Mouse (Mus musculus) T-helper 2 cell (primary cell): Measurements from ENCODE around the gene Glis3.

Experiments
- in situ Hi-C: fragments of 300-600 bp; cut with MboI, MseI; formaldehyde crosslinking; loops from one replicate; pipeline ENCODE4 v1.15.1; 2025; ENCODE audit warnings: high pct_unique_total_duplicates

The Glis3 gene

GRCm38 (mm10) chr19:28390920-28391319 is 289.0 kb downstream of the Glis3 start:
- in situ Hi-C loops = no loop called here

- in situ Hi-C loops = no loop called here
Measured at GRCm38 (mm10) chr19:28389146-28389545, 290.7 kb downstream of the Glis3 start.

- in situ Hi-C loops = no loop called here
Measured at GRCm38 (mm10) chr19:28383425-28383824, 296.5 kb downstream of the Glis3 start.

GRCm38 (mm10) chr19:28382168-28382911 is 297.5 kb downstream of the Glis3 start:
- in situ Hi-C loops = no loop called here

- in situ Hi-C loops = no loop called here
Measured at GRCm38 (mm10) chr19:28381441-28381840, 298.4 kb downstream of the Glis3 start.

GRCm38 (mm10) chr19:28380691-28381262 is 299.1 kb downstream of the Glis3 start:
- in situ Hi-C loops = no loop called here

- in situ Hi-C loops = no loop called here
Measured at GRCm38 (mm10) chr19:28377788-28378295, 302.0 kb downstream of the Glis3 start.

GRCm38 (mm10) chr19:28376401-28376800 is 303.5 kb downstream of the Glis3 start:
- in situ Hi-C loops = no loop called here

- in situ Hi-C loops = no loop called here
Measured at GRCm38 (mm10) chr19:28375746-28376145, 304.1 kb downstream of the Glis3 start.

GRCm38 (mm10) chr19:28374524-28374923 is 305.4 kb downstream of the Glis3 start:
- in situ Hi-C loops = no loop called here

- in situ Hi-C loops = loop anchor here (10.0 kb wide), 1 partner anchor 203 kb away; no protein-coding TSS in a partner anchor
Measured at GRCm38 (mm10) chr19:28368215-28368614, 311.7 kb downstream of the Glis3 start.

GRCm38 (mm10) chr19:28367274-28367673 is 312.6 kb downstream of the Glis3 start:
- in situ Hi-C loops = loop anchor here (10.0 kb wide), 1 partner anchor 202 kb away; no protein-coding TSS in a partner anchor

GRCm38 (mm10) chr19:28366766-28367165 is 313.1 kb downstream of the Glis3 start:
- in situ Hi-C loops = loop anchor here (10.0 kb wide), 1 partner anchor 202 kb away; no protein-coding TSS in a partner anchor

GRCm38 (mm10) chr19:28365897-28366296 is 314.0 kb downstream of the Glis3 start:
- in situ Hi-C loops = loop anchor here (10.0 kb wide), 1 partner anchor 201 kb away; no protein-coding TSS in a partner anchor

GRCm38 (mm10) chr19:28360884-28361283 is 319.0 kb downstream of the Glis3 start:
- in situ Hi-C loops = loop anchor here (10.0 kb wide), 1 partner anchor 196 kb away; no protein-coding TSS in a partner anchor

- in situ Hi-C loops = no loop called here
Measured at GRCm38 (mm10) chr19:28357595-28357994, 322.3 kb downstream of the Glis3 start.

GRCm38 (mm10) chr19:28351068-28352066 is 328.5 kb downstream of the Glis3 start:
- in situ Hi-C loops = no loop called here

- in situ Hi-C loops = no loop called here
Measured at GRCm38 (mm10) chr19:28347080-28347825, 332.6 kb downstream of the Glis3 start.

GRCm38 (mm10) chr19:28343640-28344039 is 336.2 kb downstream of the Glis3 start:
- in situ Hi-C loops = no loop called here

GRCm38 (mm10) chr19:28337574-28337973 is 342.3 kb downstream of the Glis3 start:
- in situ Hi-C loops = no loop called here
